Mouse (Mus musculus) lung, postnatal 0 days (tissue): Measurements from ENCODE around the gene Zfp39. TPM values are rescaled to one million over a fixed set of nuclear protein-coding genes. Genes with fewer than 3 reads are reported as not detected.
"Not testable (repeated sequence)": the region's sequence is repeated elsewhere in the genome, so short reads cannot be mapped to it uniquely, and the experiment has no call there.

Experiments
- ATAC-seq: fragments of 200-750 bp; cut with Nextera tagmentation; 2 replicates; pipeline ENCODE4 v1.8.0; 2017; ENCODE audit warnings: moderate library complexity
- DNase-seq: peaks from one replicate; pipeline ENCODE4 v3.0.0-alpha.2; 2016; ENCODE audit warnings: low spot score
- H3K27ac ChIP-seq: fragments of 300-500 bp; sonication (generic); 2 replicates; pipeline ENCODE4 v1.5.1; 2014; ENCODE audit warnings: antibody characterized with exemption, mild to moderate bottlenecking, low read length, mixed read lengths
- H3K27me3 ChIP-seq: fragments of 300-500 bp; sonication (generic); replicated peaks from 2 replicates; pipeline ENCODE4 v1.6.1; 2014; ENCODE audit warnings: low read length, mixed read lengths; ENCODE audit not compliant: insufficient read depth
- H3K36me3 ChIP-seq: fragments of 300-500 bp; sonication (generic); 2 replicates; pipeline ENCODE4 v1.6.1; 2014; ENCODE audit warnings: low read length, mixed read lengths; ENCODE audit not compliant: insufficient read depth
- H3K4me1 ChIP-seq: fragments of 300-500 bp; sonication (generic); 2 replicates; pipeline ENCODE4 v1.6.1; 2014; ENCODE audit warnings: antibody characterized with exemption, low read depth, low read length, mixed read lengths; ENCODE audit not compliant: insufficient read depth
- H3K4me2 ChIP-seq: fragments of 300-500 bp; sonication (generic); replicated peaks from 2 replicates; pipeline ENCODE4 v1.6.1; 2014; ENCODE audit warnings: low read depth, mild to moderate bottlenecking, low read length, moderate library complexity, mixed read lengths
- H3K4me3 ChIP-seq: fragments of 300-500 bp; sonication (generic); 2 replicates; pipeline ENCODE4 v1.5.1; 2014; ENCODE audit warnings: low read depth, low read length
- H3K9ac ChIP-seq: fragments of 300-500 bp; sonication (generic); replicated peaks from 2 replicates; pipeline ENCODE4 v1.6.1; 2014; ENCODE audit warnings: low read depth, mild to moderate bottlenecking
- H3K9me3 ChIP-seq: fragments of 300-500 bp; sonication (generic); 2 replicates; pipeline ENCODE4 v1.6.1; 2016; ENCODE audit warnings: low read length, mixed read lengths
- CTCF ChIP-seq: IDR thresholded peaks from 2 replicates; pipeline ENCODE4 v1.5.1; 2016; ENCODE audit warnings: antibody characterized with exemption, mild to moderate bottlenecking
- EP300 ChIP-seq: IDR thresholded peaks from 2 replicates; pipeline ENCODE4 v1.6.1; 2016; ENCODE audit warnings: antibody characterized with exemption, mild to moderate bottlenecking, control low read depth
- WGBS: fragments of 180-500 bp; shearing (Covaris S2); extraction: QIAGEN DNeasy Blood & Tissue Kit; methylation state at CpG from one replicate; pipeline ENCODE4 v1.1.7; 2014; 5-methylcytosine and 5-hydroxymethylcytosine counted together
- polyA plus RNA-seq: library from polyadenylated mRNA; unstranded; fragments of >200 nt; fragmentation: Nextera tagmentation; extraction: Ambion mirVana; gene quantifications from 2 replicates; pipeline ENCODE4 v1.2.1, GENCODE M21; 2015

Gene Zfp39
- polyA plus RNA-seq, 1 experiment from 2014 or later = 2.8 TPM

DNA sequence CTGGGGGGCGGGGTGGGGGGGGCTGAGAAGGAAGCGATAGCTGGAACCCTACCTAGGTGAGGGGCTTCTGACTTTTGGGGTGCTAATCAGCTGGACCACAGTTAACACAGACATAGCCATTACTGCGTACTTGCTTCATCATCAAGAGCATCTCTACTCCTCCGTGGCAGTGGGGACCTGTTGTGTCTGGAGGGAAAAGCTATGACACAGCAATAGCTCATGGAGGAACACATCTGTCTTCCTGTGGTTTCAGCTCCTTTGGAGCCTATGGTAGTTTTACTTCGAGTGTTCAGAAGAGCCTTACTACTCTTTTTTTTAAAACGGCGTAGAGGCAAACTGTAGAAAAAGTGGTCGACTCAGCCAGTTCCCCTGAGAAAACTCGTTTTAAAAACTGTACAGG lies 56.4 kb downstream of the Zfp39 start:
- DNase-seq = peak; percentile 18
- Histone ChIP-seq H3K4me2 (peak overlapping the region; percentile 63), H3K9me3 (no peaks in the 10 kb centered on the region), H3K4me1 (peaks cover 6% of the 10 kb centered on the region; the same call in 1 of the 2 replicates), H3K27ac (no peak overlapping the region), H3K27me3 (no peaks in the 10 kb centered on the region), H3K36me3 (0 out of 2 replicates have a peak, but pooled peaks cover 11% of the 10 kb centered on the region), H3K4me3 (peak overlapping the region; percentile 71), H3K9ac (peak overlapping the region; percentile 69)
- WGBS = 36% methylated on average over 9 of the region's 9 CpGs
- TF ChIP-seq CTCF (no peak), EP300 (no peak)
- ATAC-seq = no peak

DNA sequence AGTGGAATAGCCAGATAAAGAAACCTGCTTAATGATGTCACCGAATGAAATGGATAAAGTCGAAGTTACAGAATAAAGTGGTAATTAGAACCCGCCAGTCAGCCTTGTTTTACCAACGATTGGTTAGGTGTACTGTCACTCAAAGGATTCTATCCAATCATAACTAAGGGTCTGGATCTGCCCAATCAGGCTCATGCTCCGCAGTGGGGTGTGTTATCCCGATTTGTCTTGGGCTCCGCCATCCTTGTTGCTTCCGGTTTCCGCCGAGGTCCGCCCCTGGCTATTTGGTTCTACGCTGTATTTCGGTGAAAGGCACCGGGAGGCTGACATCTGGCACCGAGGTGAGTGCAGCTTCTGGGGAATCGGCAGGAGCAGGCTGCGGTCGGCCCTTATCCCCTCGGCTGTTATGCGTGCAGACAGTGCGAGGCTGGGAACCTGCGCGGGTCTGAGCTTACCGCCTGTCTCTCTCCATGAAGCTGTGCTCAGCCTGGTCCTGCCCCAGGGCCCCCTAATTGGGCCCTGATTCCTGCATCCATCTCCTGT lies 57.0 kb downstream of the Zfp39 start, which contains the start of gene Gm12258:
Gene Gm12258 (plus strand): TSS at position 240 of the 543 bp plus-strand sequence.
- ATAC-seq (peak; percentile 100), DNase-seq (peak; percentile 97)
- Histone ChIP-seq H3K36me3 (0 out of 2 replicates have a peak, but pooled peaks cover 11% of the 10 kb centered on the region), H3K27me3 (no peaks in the 10 kb centered on the region), H3K4me3 (peak within 1 kb of the TSS; percentile 71), H3K4me2 (peak within 1 kb of the TSS; percentile 63), H3K4me1 (peaks cover 6% of the 10 kb centered on the region; the same call in 1 of the 2 replicates), H3K9me3 (no peaks in the 10 kb centered on the region), H3K27ac (no peak within 1 kb of the TSS; the same call in 1 of the 2 replicates), H3K9ac (peak within 1 kb of the TSS; percentile 69)
- TF ChIP-seq EP300 = peak; percentile 7; the same call in 1 of the 2 replicates
- no peak for TF ChIP-seq CTCF
- 1% methylated on average over 24 of the region's 24 CpGs for WGBS

DNA sequence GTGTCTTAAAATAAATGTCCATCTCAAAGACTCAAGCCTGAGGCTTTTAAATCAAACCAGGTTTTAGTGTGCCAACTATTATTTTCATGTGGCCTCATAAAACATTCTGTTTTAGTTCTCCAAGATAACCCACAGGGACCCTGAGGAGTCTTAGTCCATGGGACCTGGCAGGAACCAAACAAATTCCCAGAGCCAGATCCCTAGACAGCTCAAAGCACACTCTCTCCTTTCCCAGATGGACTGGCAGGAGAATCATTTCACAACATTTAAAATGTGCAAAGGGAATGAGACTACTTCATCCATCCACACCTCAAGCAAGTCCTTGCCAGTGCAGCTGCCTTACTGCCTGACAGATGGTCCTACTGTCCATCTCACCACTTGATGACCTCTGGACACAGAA lies 65.1 kb downstream of the Zfp39 start, which contains the start of gene Olfr311:
Gene Olfr311 (plus strand): TSS at position 301 of the 400 bp plus-strand sequence.
- not testable (repeated sequence) for ATAC-seq, H3K9ac ChIP-seq, H3K27ac ChIP-seq, H3K36me3 ChIP-seq, DNase-seq, H3K4me1 ChIP-seq, H3K4me3 ChIP-seq, H3K9me3 ChIP-seq, H3K4me2 ChIP-seq, H3K27me3 ChIP-seq

Other genes with a start within 250 kb of the Zfp39 start
- not detected in 2 replicates for gene Olfr322, start 245.4 kb downstream of the Zfp39 start, polyA plus RNA-seq
- gene Olfr320, start 223.1 kb downstream of the Zfp39 start, polyA plus RNA-seq = not detected in 2 replicates
- not detected in 2 replicates for gene Olfr319, start 205.1 kb downstream of the Zfp39 start, polyA plus RNA-seq
- not detected in 2 replicates for gene Olfr318, start 180.2 kb downstream of the Zfp39 start, polyA plus RNA-seq
- gene Olfr317, start 165.0 kb downstream of the Zfp39 start, polyA plus RNA-seq = not detected in 2 replicates
- gene Olfr316, start 151.5 kb downstream of the Zfp39 start, polyA plus RNA-seq = not detected in 2 replicates
- gene Olfr315, start 131.0 kb downstream of the Zfp39 start, polyA plus RNA-seq = not detected in 2 replicates
- not detected in 2 replicates for gene Olfr314, start 121.3 kb downstream of the Zfp39 start, polyA plus RNA-seq
- 31.4 and 36.1 TPM in 2 replicates for gene Fam183b, start 102.3 kb downstream of the Zfp39 start, polyA plus RNA-seq
- not detected in 2 replicates for gene Olfr313, start 89.2 kb downstream of the Zfp39 start, polyA plus RNA-seq
- not detected in 2 replicates for gene Olfr312, start 75.0 kb downstream of the Zfp39 start, polyA plus RNA-seq
- not detected in 2 replicates for gene Olfr311, start 65.0 kb downstream of the Zfp39 start, polyA plus RNA-seq
- 5.4 and 5.5 TPM in 2 replicates for gene Gm12258, start 57.1 kb downstream of the Zfp39 start, polyA plus RNA-seq
- 3.2 and 4.0 TPM in 2 replicates for gene 2810021J22Rik, start 37.0 kb downstream of the Zfp39 start, polyA plus RNA-seq
- gene Btnl10, start 13.7 kb upstream of the Zfp39 start, polyA plus RNA-seq = 0.05 and 0.12 TPM in 2 replicates
- 168 and 169 TPM in 2 replicates for gene Rnf187, start 34.7 kb upstream of the Zfp39 start, polyA plus RNA-seq
- gene Hist3h2ba, start 44.7 kb upstream of the Zfp39 start, polyA plus RNA-seq = 2.6 TPM in 2 replicates
- gene Hist3h2a, start 50.5 kb upstream of the Zfp39 start, polyA plus RNA-seq = 21.6 and 28.6 TPM in 2 replicates
- 0.62 and 0.83 TPM in 2 replicates for gene Trim17, start 50.5 kb upstream of the Zfp39 start, polyA plus RNA-seq
- 19.1 and 20.2 TPM in 2 replicates for gene Trim11, start 73.9 kb upstream of the Zfp39 start, polyA plus RNA-seq
- gene Obscn, start 232.2 kb upstream of the Zfp39 start, polyA plus RNA-seq = 0.92 and 1.5 TPM in 2 replicates